Mouse (Mus musculus) stomach, postnatal 0 days (tissue): ENCODE data around the gene Serinc5. TPM values are rescaled to one million over a fixed set of nuclear protein-coding genes. Genes with fewer than 3 reads are reported as not detected.

ENCODE experiments used
- ATAC-seq: fragments of 200-750 bp; cut with Nextera tagmentation; 2 replicates; pipeline ENCODE4 v1.8.0; 2017; ENCODE audit not compliant: low FRiP score, low TSS enrichment
- DNase-seq: peaks from one replicate; pipeline ENCODE4 v3.0.0-alpha.2; 2016; ENCODE audit warnings: low spot score
- H3K27ac ChIP-seq: fragments of 300-500 bp; sonication (generic); replicated peaks from 2 replicates; pipeline ENCODE4 v1.5.1; 2014; ENCODE audit warnings: mild to moderate bottlenecking, control low read depth
- H3K27me3 ChIP-seq: fragments of 300-500 bp; sonication (generic); 2 replicates; pipeline ENCODE4 v1.6.1; 2014; ENCODE audit warnings: low read length; ENCODE audit not compliant: control insufficient read depth, insufficient read depth
- H3K36me3 ChIP-seq: fragments of 300-500 bp; sonication (generic); 2 replicates; pipeline ENCODE4 v1.6.1; 2014; ENCODE audit warnings: low read length, mixed read lengths; ENCODE audit not compliant: control insufficient read depth, insufficient read depth
- H3K4me1 ChIP-seq: fragments of 300-500 bp; sonication (generic); replicated peaks from 2 replicates; pipeline ENCODE4 v1.6.1; 2014; ENCODE audit warnings: antibody characterized with exemption; ENCODE audit not compliant: control insufficient read depth, insufficient read depth
- H3K4me2 ChIP-seq: fragments of 300-500 bp; sonication (generic); replicated peaks from 2 replicates; pipeline ENCODE4 v1.6.1; 2014; ENCODE audit warnings: low read depth, mild to moderate bottlenecking, control low read depth, moderate library complexity
- H3K4me3 ChIP-seq: fragments of 300-500 bp; sonication (generic); 2 replicates; pipeline ENCODE4 v1.5.1; 2014; ENCODE audit warnings: low read depth, low read length, control low read depth
- H3K9ac ChIP-seq: fragments of 300-500 bp; sonication (generic); 2 replicates; pipeline ENCODE4 v1.6.1; 2014; ENCODE audit warnings: mild to moderate bottlenecking, low read length, control low read depth, mixed read lengths
- H3K9me3 ChIP-seq: fragments of 300-500 bp; sonication (generic); 2 replicates; pipeline ENCODE4 v1.6.1; 2016; ENCODE audit warnings: low read length; ENCODE audit not compliant: control insufficient read depth
- CTCF ChIP-seq: IDR thresholded peaks from 2 replicates; pipeline ENCODE4 v1.5.1; 2016; ENCODE audit warnings: antibody characterized with exemption, low read depth, mild to moderate bottlenecking, moderate library complexity
- EP300 ChIP-seq: optimal IDR thresholded peaks from 2 replicates; pipeline ENCODE3; 2016; ENCODE audit warnings: antibody characterized with exemption
- WGBS: fragments of 180-500 bp; shearing (Covaris S2); extraction: QIAGEN DNeasy Blood & Tissue Kit; methylation state at CpG from one replicate; pipeline ENCODE4 v1.1.7; 2014; 5-methylcytosine and 5-hydroxymethylcytosine counted together
- polyA plus RNA-seq: library from polyadenylated mRNA; unstranded; fragments of >200 nt; fragmentation: Nextera tagmentation; extraction: Ambion mirVana; gene quantifications from 2 replicates; pipeline ENCODE4 v1.2.1, GENCODE M21; 2015

The Serinc5 gene
- polyA plus RNA-seq, 1 experiment from 2014 or later, result 14.5 TPM

- no peak for DNase-seq
- no peak overlapping the region for H3K4me2 ChIP-seq
Observed at GRCm38 (mm10) chr13:92757972-92758585, 147.2 kb downstream of the Serinc5 start.

DNA sequence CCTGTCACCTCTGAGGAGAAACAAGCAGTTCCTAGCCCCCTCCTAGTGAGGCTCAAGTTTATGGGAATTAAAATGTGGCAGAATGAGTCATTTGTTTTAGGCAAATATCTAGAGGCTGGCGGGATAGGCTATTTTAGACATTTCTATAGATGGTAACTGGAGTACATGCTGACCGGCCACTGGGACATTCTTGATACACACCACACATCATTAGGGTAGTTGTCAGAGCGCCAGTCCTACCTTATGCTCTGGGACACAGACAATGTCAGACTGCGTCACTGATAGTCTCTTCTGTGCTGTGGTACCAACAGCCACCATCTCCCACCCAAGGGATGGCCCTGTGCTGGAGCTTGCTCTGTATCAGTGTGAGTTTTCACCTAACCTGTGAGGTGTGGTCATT is 148.2 kb downstream of the Serinc5 start:
- WGBS, result 72% methylated on average over 4 of the region's 4 CpGs
- H3K9me3 ChIP-seq, result no peaks in the 10 kb centered on the region
- H3K4me2 ChIP-seq, result no peak overlapping the region
- H3K9ac ChIP-seq, result no peak overlapping the region
- no peak overlapping the region for H3K27ac ChIP-seq
- H3K36me3 ChIP-seq, result no peaks in the 10 kb centered on the region
- ATAC-seq (no peak), DNase-seq (no peak)
- no peaks in the 10 kb centered on the region for H3K27me3 ChIP-seq
- no peaks in the 10 kb centered on the region for H3K4me1 ChIP-seq
- TF ChIP-seq EP300, result no peak
- no peak for TF ChIP-seq CTCF
- H3K4me3 ChIP-seq, result no peak overlapping the region

More at GRCm38 (mm10) chr13:92757972-92758585, 147.2 kb downstream of the Serinc5 start:
- Histone ChIP-seq H3K36me3 (no peaks in the 10 kb centered on the region), H3K27me3 (no peaks in the 10 kb centered on the region), H3K9ac (no peak overlapping the region), H3K4me1 (no peaks in the 10 kb centered on the region), H3K4me3 (no peak overlapping the region), H3K27ac (no peak overlapping the region), H3K9me3 (no peaks in the 10 kb centered on the region)
- ATAC-seq, result no peak
- TF ChIP-seq CTCF (no peak), EP300 (no peak)
- WGBS, result 90% methylated on average over 12 of the region's 12 CpGs

DNA sequence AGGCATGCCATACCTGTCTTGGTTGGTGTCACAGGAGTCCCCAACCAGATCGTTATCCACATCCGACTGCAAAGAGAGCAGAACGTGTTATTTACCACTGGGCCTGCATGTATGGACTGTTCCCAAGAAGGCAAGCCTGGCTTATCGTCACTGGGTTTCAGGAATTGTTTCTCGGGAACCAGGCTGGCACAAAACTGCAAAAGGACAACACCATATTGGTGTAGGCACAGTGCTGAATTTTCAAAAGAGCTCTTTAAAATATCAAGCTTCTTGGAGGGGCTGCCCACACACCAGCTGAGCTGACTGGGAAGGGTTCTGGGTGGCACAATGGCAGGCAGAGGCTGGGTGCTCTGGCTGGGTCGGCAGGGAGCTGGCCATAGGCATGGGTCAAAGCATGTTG is 149.6 kb downstream of the Serinc5 start:
- H3K4me1 ChIP-seq, result no peaks in the 10 kb centered on the region
- H3K9ac ChIP-seq, result no peak overlapping the region
- no peaks in the 10 kb centered on the region for H3K9me3 ChIP-seq
- H3K27me3 ChIP-seq, result no peaks in the 10 kb centered on the region
- no peak overlapping the region for H3K4me2 ChIP-seq
- ATAC-seq (no peak), DNase-seq (no peak)
- H3K4me3 ChIP-seq, result no peak overlapping the region
- no peak overlapping the region for H3K27ac ChIP-seq
- no peaks in the 10 kb centered on the region for H3K36me3 ChIP-seq
- WGBS, result 85% methylated on average over 6 of the region's 6 CpGs
- TF ChIP-seq EP300 (no peak), CTCF (no peak)

Other genes starting within 250 kb of the Serinc5 start
- 0.02 and 0.08 TPM in 2 replicates for gene Ankrd34b, start 185.2 kb upstream of the Serinc5 start, polyA plus RNA-seq
- gene Fam151b, start 127.1 kb upstream of the Serinc5 start, polyA plus RNA-seq, result 0.10 and 0.22 TPM in 2 replicates
- 3.9 and 4.2 TPM in 2 replicates for gene Zfyve16, start 80.2 kb upstream of the Serinc5 start, polyA plus RNA-seq
- gene Spz1, start 34.9 kb upstream of the Serinc5 start, polyA plus RNA-seq, result not detected in 2 replicates
- gene Thbs4, start 183.7 kb downstream of the Serinc5 start, polyA plus RNA-seq, result 0.72 and 0.93 TPM in 2 replicates
- 1.2 and 1.5 TPM in 2 replicates for gene Mtx3, start 233.7 kb downstream of the Serinc5 start, polyA plus RNA-seq